Mouse (Mus musculus) E14TG2a.4 (cell line): ENCODE measurements at regions not wholly inside any gene's neighbourhood (a gene's known extent, or its start where the extent isn't known, plus 50 kb on each side); places are given as distances from the start of the nearest gene placed in this dataset.

Experiments used
- CTCF ChIP-seq: conservative IDR thresholded peaks from 2 replicates; pipeline ENCODE4 v1.5.1; 2014; ENCODE audit warnings: low read length
- POU5F1 ChIP-seq: IDR thresholded peaks from 2 replicates; pipeline ENCODE4 v1.6.1; 2014; ENCODE audit warnings: low read length, borderline replicate concordance

DNA sequence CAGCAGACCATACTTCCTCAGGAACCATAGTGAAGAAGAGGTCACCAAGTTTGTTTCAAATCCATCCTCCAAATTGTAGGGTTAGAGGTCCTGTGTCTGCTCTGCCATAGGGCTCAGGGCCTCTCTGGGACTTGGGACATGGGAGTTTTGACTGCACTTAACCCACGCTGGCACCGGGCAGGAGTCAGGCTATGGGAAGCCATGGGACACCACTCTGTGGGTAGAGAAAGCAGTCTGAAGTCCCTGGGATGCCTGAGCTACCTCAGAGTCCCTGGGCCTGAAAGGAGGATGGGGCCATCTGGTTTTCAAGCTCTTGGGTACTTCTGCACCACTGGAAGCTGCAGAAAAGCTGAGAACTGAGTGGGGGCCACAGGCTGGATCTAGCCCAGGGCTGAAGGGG is 819.7 kb upstream of the Tenm4 start:
- no peak for TF ChIP-seq CTCF
- TF ChIP-seq POU5F1 = no peak
